Mouse (Mus musculus) thymus, adult 2 months (tissue): Measurements from ENCODE around the gene Bcl9l.

ENCODE experiments used
- CTCF ChIP-seq: fragments of 200-500 bp; IDR thresholded peaks from 2 replicates; pipeline ENCODE4 v1.5.1; 2012; ENCODE audit warnings: mild to moderate bottlenecking, control low read depth, low read length, moderate library complexity, borderline replicate concordance; ENCODE audit not compliant: control insufficient read depth, poor library complexity, insufficient read depth; ENCODE audit errors: extremely low read depth
- POLR2A ChIP-seq: fragments of 200-500 bp; IDR thresholded peaks from 2 replicates; pipeline ENCODE4 v1.6.1; 2012; ENCODE audit warnings: mild to moderate bottlenecking, low read length, control low read depth, moderate library complexity; ENCODE audit not compliant: control insufficient read depth, poor library complexity, insufficient read depth; ENCODE audit errors: extremely low read depth

DNA sequence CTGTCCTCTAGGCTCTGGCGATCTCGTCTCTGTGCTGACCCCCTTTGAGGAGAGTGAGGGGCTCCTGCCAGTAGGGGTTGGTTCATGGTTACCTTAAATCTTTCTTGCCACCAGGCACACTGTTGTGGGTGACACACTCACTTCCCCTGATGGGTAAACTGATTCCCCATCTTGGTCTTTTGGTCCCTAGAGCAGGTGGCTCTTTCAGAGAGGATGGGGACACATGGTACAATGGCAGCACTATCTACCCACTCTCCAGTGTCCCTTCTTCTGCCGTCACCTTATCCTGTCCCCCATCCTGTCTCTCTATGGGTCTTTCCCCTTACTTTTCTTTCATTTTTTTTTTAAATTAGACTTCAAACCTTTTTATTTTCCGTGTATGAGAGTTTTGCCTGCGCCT, 33.3 kb downstream of the Bcl9l start:
- TF ChIP-seq CTCF (no peak), POLR2A (no peak)
